Mouse (Mus musculus) MEL (cell line): ENCODE data around the gene Insrr. TPM values are rescaled to one million over a fixed set of nuclear protein-coding genes. Genes with fewer than 3 reads are reported as not detected.

Experiments
- DNase-seq: peaks from one replicate; pipeline ENCODE4 v3.0.0; 2011; ENCODE audit warnings: low read depth, low spot score
- H3K27ac ChIP-seq: 2 replicates; pipeline ENCODE4 v1.5.1; 2012; ENCODE audit warnings: low read depth, mild to moderate bottlenecking, control low read depth, low read length, moderate library complexity; ENCODE audit not compliant: control insufficient read depth
- H3K27me3 ChIP-seq, 2 experiments: fragments of 150-350 bp in 1 of 2; sonication (generic) in 1 of 2; 2 replicates each; pipeline ENCODE4 v1.6.1; 2012; ENCODE audit warnings: low read length in 2 of 2, mild to moderate bottlenecking in 2 of 2, improper control_type of control experiment in 1 of 2, moderate library complexity in 1 of 2; ENCODE audit not compliant: insufficient read depth in 2 of 2, control insufficient read depth in 1 of 2
- H3K36me3 ChIP-seq, 2 experiments: 2 replicates each; pipeline ENCODE4 v1.6.1; 2012 to 2014; ENCODE audit warnings: low read length in 2 of 2, improper control_type of control experiment in 1 of 2, inconsistent platforms in 1 of 2, mild to moderate bottlenecking in 1 of 2; ENCODE audit not compliant: insufficient read depth in 2 of 2, control insufficient read depth in 1 of 2
- H3K4me1 ChIP-seq, 2 experiments: fragments of 150-350 bp in 1 of 2; sonication (generic) in 1 of 2; 2 replicates each; pipeline ENCODE4 v1.6.1; 2012; ENCODE audit warnings: low read length in 2 of 2, improper control_type of control experiment in 1 of 2, mild to moderate bottlenecking in 1 of 2; ENCODE audit not compliant: insufficient read depth in 2 of 2, control insufficient read depth in 1 of 2
- H3K4me3 ChIP-seq, 2 experiments: fragments of 150-350 bp in 1 of 2; sonication (generic) in 1 of 2; 2 replicates each; pipeline ENCODE4 v1.5.1; 2012; ENCODE audit warnings: low read depth in 2 of 2, low read length in 2 of 2, mild to moderate bottlenecking in 2 of 2, moderate library complexity in 2 of 2, control low read depth in 1 of 2, improper control_type of control experiment in 1 of 2; ENCODE audit not compliant: control insufficient read depth in 1 of 2, insufficient read depth in 1 of 2
- H3K79me2 ChIP-seq: 2 replicates; pipeline ENCODE4 v1.6.1; 2012; ENCODE audit warnings: mild to moderate bottlenecking, low read length, moderate library complexity; ENCODE audit not compliant: control insufficient read depth, poor library complexity, insufficient read depth
- H3K9ac ChIP-seq: 2 replicates; pipeline ENCODE4 v1.6.1; 2012; ENCODE audit warnings: low read depth, mild to moderate bottlenecking, control low read depth, low read length, moderate library complexity; ENCODE audit not compliant: control insufficient read depth, poor library complexity, severe bottlenecking
- H3K9me3 ChIP-seq: fragments of 150-350 bp; sonication (generic); replicated peaks from 2 replicates; pipeline ENCODE4 v1.6.1; 2012; ENCODE audit warnings: mild to moderate bottlenecking, low read length, improper control_type of control experiment, moderate library complexity; ENCODE audit not compliant: insufficient read depth
- CHD1 ChIP-seq: IDR thresholded peaks from 2 replicates; pipeline ENCODE4 v1.6.1; 2012; ENCODE audit warnings: low read depth, mild to moderate bottlenecking, inconsistent platforms, low read length, improper control_type of control experiment
- CTCF ChIP-seq, 3 experiments: IDR thresholded peaks in 2 of 3; conservative IDR thresholded peaks in 1 of 3; 2 replicates each; pipeline ENCODE4 v1.5.1; 2011 to 2012; ENCODE audit warnings: low read length in 3 of 3, low read depth in 2 of 3, mild to moderate bottlenecking in 2 of 3, improper control_type of control experiment in 1 of 3, inconsistent platforms in 1 of 3, mixed read lengths in 1 of 3, moderate library complexity in 1 of 3; ENCODE audit not compliant: control insufficient read depth in 1 of 3, insufficient read depth in 1 of 3, poor library complexity in 1 of 3, severe bottlenecking in 1 of 3
- ELF1 ChIP-seq: IDR thresholded peaks from 2 replicates; pipeline ENCODE4 v1.6.1; 2014; ENCODE audit warnings: low read depth, mild to moderate bottlenecking, inconsistent platforms, low read length, improper control_type of control experiment, moderate library complexity
- EP300 ChIP-seq, 2 experiments: IDR thresholded peaks; 2 replicates each; pipeline ENCODE4 v1.6.1; 2011; ENCODE audit warnings: improper control_type of control experiment in 2 of 2, low read length in 2 of 2, low read depth in 1 of 2, mild to moderate bottlenecking in 1 of 2
- GABPA ChIP-seq: IDR thresholded peaks from 2 replicates; pipeline ENCODE4 v1.6.1; 2012; ENCODE audit warnings: low read depth, mild to moderate bottlenecking, inconsistent platforms, low read length, improper control_type of control experiment, moderate library complexity
- GATA1 ChIP-seq: IDR thresholded peaks from 2 replicates; pipeline ENCODE4 v1.6.1; 2011; ENCODE audit warnings: low read depth, low read length, improper control_type of control experiment
- HCFC1 ChIP-seq: IDR thresholded peaks from 2 replicates; pipeline ENCODE4 v1.6.1; 2012; ENCODE audit warnings: low read depth, mild to moderate bottlenecking, inconsistent platforms, low read length, improper control_type of control experiment, moderate library complexity
- JUND ChIP-seq: IDR thresholded peaks from 2 replicates; pipeline ENCODE4 v1.6.1; 2011; ENCODE audit warnings: low read depth, mild to moderate bottlenecking, improper control_type of control experiment, low read length
- KAT2A ChIP-seq: conservative IDR thresholded peaks from 2 replicates; pipeline ENCODE4 v1.6.1; 2012; ENCODE audit warnings: low read depth, low read length, improper control_type of control experiment, inconsistent platforms
- MAX ChIP-seq: IDR thresholded peaks from 2 replicates; pipeline ENCODE4 v1.6.1; 2011; ENCODE audit warnings: low read length, improper control_type of control experiment
- MAZ ChIP-seq: IDR thresholded peaks from 2 replicates; pipeline ENCODE4 v1.6.1; 2012; ENCODE audit warnings: low read depth, mild to moderate bottlenecking, inconsistent platforms, low read length, improper control_type of control experiment
- MXI1 ChIP-seq: IDR thresholded peaks from 2 replicates; pipeline ENCODE4 v1.6.1; 2011; ENCODE audit warnings: mild to moderate bottlenecking, low read depth, low read length, improper control_type of control experiment
- MYB ChIP-seq: IDR thresholded peaks from 2 replicates; pipeline ENCODE4 v1.6.1; 2011; ENCODE audit warnings: mild to moderate bottlenecking, low read depth, low read length, improper control_type of control experiment
- MYC ChIP-seq: IDR thresholded peaks from 2 replicates; pipeline ENCODE4 v1.6.1; 2011; ENCODE audit warnings: low read depth, mild to moderate bottlenecking, low read length, improper control_type of control experiment, moderate library complexity
- NELFE ChIP-seq: IDR thresholded peaks from 2 replicates; pipeline ENCODE4 v1.6.1; 2011; ENCODE audit warnings: low read depth, low read length, improper control_type of control experiment
- POLR2AphosphoS2 ChIP-seq: IDR thresholded peaks from 2 replicates; pipeline ENCODE4 v1.6.1; 2011; ENCODE audit warnings: low read length, improper control_type of control experiment
- POLR2AphosphoS5 ChIP-seq: IDR thresholded peaks from 2 replicates; pipeline ENCODE4 v1.6.1; 2012; ENCODE audit warnings: low read depth, borderline replicate concordance, mild to moderate bottlenecking, inconsistent platforms, low read length, moderate library complexity, mixed read lengths
- RCOR1 ChIP-seq: IDR thresholded peaks from 2 replicates; pipeline ENCODE4 v1.6.1; 2012; ENCODE audit warnings: low read depth, mild to moderate bottlenecking, inconsistent platforms, low read length, improper control_type of control experiment
- SIN3A ChIP-seq: IDR thresholded peaks from 2 replicates; pipeline ENCODE4 v1.6.1; 2012; ENCODE audit warnings: low read length, improper control_type of control experiment, inconsistent platforms
- TBP ChIP-seq: IDR thresholded peaks from 2 replicates; pipeline ENCODE4 v1.8.0; 2011; ENCODE audit warnings: low read depth, low read length, improper control_type of control experiment
- TCF12 ChIP-seq: IDR thresholded peaks from 2 replicates; pipeline ENCODE4 v1.6.1; 2014; ENCODE audit warnings: low read depth, mild to moderate bottlenecking, inconsistent platforms, low read length, improper control_type of control experiment, moderate library complexity
- UBTF ChIP-seq: IDR thresholded peaks from 2 replicates; pipeline ENCODE4 v1.6.1; 2012; ENCODE audit warnings: low read depth, mild to moderate bottlenecking, inconsistent platforms, low read length, improper control_type of control experiment, moderate library complexity, borderline replicate concordance; ENCODE audit not compliant: insufficient read depth
- USF1 ChIP-seq: IDR thresholded peaks from 2 replicates; pipeline ENCODE4 v1.6.1; 2014; ENCODE audit warnings: low read depth, mild to moderate bottlenecking, inconsistent platforms, low read length, improper control_type of control experiment, moderate library complexity
- ZC3H11A ChIP-seq: IDR thresholded peaks from 2 replicates; pipeline ENCODE4 v1.6.1; 2012; ENCODE audit warnings: low read depth, mild to moderate bottlenecking, inconsistent platforms, low read length, improper control_type of control experiment
- ZNF384 ChIP-seq: IDR thresholded peaks from 2 replicates; pipeline ENCODE4 v1.6.1; 2012; ENCODE audit warnings: low read depth, mild to moderate bottlenecking, inconsistent platforms, low read length, improper control_type of control experiment
- polyA plus RNA-seq, 2 experiments: library from polyadenylated mRNA; stranded (reverse) in 1 of 2; unstranded in 1 of 2; fragments of >175 nt in 1 of 2; fragments of >200 nt in 1 of 2; gene quantifications; 2 replicates each; pipeline versions ENCODE4 v1.2.1 to v1.2.4; 2012; ENCODE audit warnings: low replicate concordance in 2 of 2, low read depth in 1 of 2; ENCODE audit not compliant: insufficient read length in 2 of 2, insufficient read depth in 1 of 2, missing spikeins in 1 of 2
- total RNA-seq: library from RNA; depleted of rRNA; stranded (reverse); fragments of 300-350 nt; gene quantifications from 2 replicates; pipeline ENCODE4 v1.2.3, GENCODE M21; 2012

Gene Insrr
- total and polyA plus RNA-seq, 3 experiments: 0.77 to 3.7 TPM; not detected in 1

DNA sequence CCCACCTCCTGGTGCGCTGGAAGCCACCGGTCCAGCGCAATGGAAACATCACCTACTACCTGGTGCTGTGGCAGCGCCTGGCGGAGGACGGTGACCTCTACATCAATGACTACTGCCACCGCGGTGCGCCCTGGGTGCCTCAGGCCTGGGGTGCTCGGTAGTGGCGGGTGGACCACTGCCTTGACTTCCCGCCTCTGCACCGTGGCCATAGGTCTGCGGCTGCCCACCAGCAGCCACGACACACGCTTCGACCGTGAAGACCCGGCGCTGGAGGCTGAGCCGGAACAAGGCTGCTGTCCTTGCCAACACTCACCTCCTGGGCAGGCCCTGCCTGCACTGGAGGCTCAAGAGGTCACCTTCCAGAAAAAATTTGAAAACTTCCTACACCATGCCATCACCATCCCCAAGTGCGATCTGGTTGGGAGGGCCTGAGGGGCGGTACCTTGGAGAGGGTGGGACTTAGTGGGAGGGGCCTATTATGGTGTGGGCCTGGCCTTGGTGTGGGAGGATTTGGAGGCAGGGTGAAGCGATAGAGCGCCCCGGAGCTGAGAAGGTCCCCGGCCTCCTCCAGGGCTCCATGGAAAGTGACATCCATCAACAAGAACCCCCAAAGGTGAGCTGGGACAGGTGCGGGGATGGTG lies 12.7 kb downstream of the Insrr start:
- Histone ChIP-seq H3K79me2 (no peaks in the 10 kb centered on the region), H3K4me3 (no peak overlapping the region), H3K27me3 (no peaks in the 10 kb centered on the region), H3K9me3 (no peaks in the 10 kb centered on the region), H3K4me1 (peaks cover 0 to 8% of the 10 kb centered on the region in 2 experiments; a peak in 2 of 4 replicates)
- DNase-seq: no peak
- TF ChIP-seq MXI1: no peak
- no peak for TF ChIP-seq MYC
- TF ChIP-seq MAZ: no peak
- no peak for TF ChIP-seq SIN3A
- no peak for TF ChIP-seq NELFE
- no peak for TF ChIP-seq GATA1
- TF ChIP-seq, all 39 proteins: peak for 0
- H3K27ac ChIP-seq: no peak overlapping the region
- H3K9ac ChIP-seq: no peak overlapping the region
- H3K36me3 ChIP-seq: peaks cover 0 to 4% of the 10 kb centered on the region in 2 experiments; a peak in 1 of 4 replicates

- H3K9me3 ChIP-seq: no peaks in the 10 kb centered on the region
- H3K79me2 ChIP-seq: no peaks in the 10 kb centered on the region
- H3K27ac ChIP-seq: no peak overlapping the region
- no peaks in the 10 kb centered on the region for H3K36me3 ChIP-seq
- peaks cover 0 to 3% of the 10 kb centered on the region in 2 experiments; a peak in 2 of 4 replicates for H3K4me1 ChIP-seq
- no peak for DNase-seq
- TF ChIP-seq POLR2AphosphoS2 (no peak), RCOR1 (no peak), TCF12 (no peak)
- H3K9ac ChIP-seq: no peak overlapping the region
- no peak overlapping the region for H3K4me3 ChIP-seq
- H3K27me3 ChIP-seq: no peaks in the 10 kb centered on the region
These were observed 14.5 kb downstream of the Insrr start for GRCm38 (mm10) chr3:87811297-87811696.

DNA sequence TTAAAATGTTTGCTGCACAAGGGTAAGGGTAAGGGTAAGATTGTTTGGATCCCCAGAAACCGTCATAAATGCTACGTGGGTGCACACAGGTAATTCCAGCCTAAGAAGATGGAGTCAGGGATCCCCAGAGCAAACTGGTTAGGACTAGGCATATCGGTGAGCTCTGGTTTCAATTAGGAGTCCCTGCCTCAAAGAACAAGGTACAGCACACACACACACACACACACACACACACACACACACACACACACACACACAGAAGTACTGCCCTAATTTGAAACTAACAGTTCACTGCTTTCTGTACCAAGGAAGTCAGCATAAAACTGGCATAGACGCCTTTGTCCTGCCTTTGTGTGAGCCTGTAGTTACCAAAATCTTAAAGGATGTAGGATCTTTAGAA lies 15.7 kb downstream of the Insrr start:
- H3K9ac ChIP-seq: no peak overlapping the region
- H3K36me3 ChIP-seq: peaks cover 0 to 4% of the 10 kb centered on the region in 2 experiments; a peak in 1 of 4 replicates
- no peak overlapping the region for H3K4me3 ChIP-seq
- peaks cover 0 to 3% of the 10 kb centered on the region in 2 experiments; a peak in 2 of 4 replicates for H3K4me1 ChIP-seq
- H3K27ac ChIP-seq: no peak overlapping the region
- H3K79me2 ChIP-seq: no peaks in the 10 kb centered on the region
- DNase-seq: no peak
- TF ChIP-seq JUND (no peak), MYB (no peak), ZC3H11A (no peak), MXI1 (no peak), POLR2AphosphoS5 (no peak), GABPA (no peak), SIN3A (no peak), GATA1 (no peak), UBTF (no peak), ZNF384 (no peak), ELF1 (no peak), MAX (no peak), CTCF (IDR thresholded peaks at IDR 0.05 in 2 of 3, conservative IDR thresholded peaks at IDR 0.05 in 1 of 3; ENCODE audit: control insufficient read depth in 1 of 3, insufficient read depth in 1 of 3, low read depth in 2 of 3, low read length in 3 of 3, poor library complexity in 1 of 3, severe bottlenecking in 1 of 3) (no peak), KAT2A (no peak), EP300 (IDR thresholded peaks at IDR 0.05; ENCODE audit: low read depth in 1 of 2, low read length in 2 of 2) (no peak), USF1 (no peak), TBP (no peak), HCFC1 (no peak), CHD1 (no peak)
- no peaks in the 10 kb centered on the region for H3K27me3 ChIP-seq
- no peaks in the 10 kb centered on the region for H3K9me3 ChIP-seq
